Mouse (Mus musculus): ENCODE measurements around the gene Gm10337.

- no peak for TF ChIP-seq CTCF (IDR thresholded peaks at IDR 0.05 in 2 of 3, conservative IDR thresholded peaks at IDR 0.05 in 1 of 3; ENCODE audit: control insufficient read depth in 1 of 3, insufficient read depth in 1 of 3, low read depth in 2 of 3, low read length in 3 of 3, poor library complexity in 1 of 3, severe bottlenecking in 1 of 3)
- TF ChIP-seq MAFK (IDR thresholded peaks at IDR 0.05; ENCODE audit: borderline replicate concordance, low read depth, low read length): no peak
- TF ChIP-seq EP300 (IDR thresholded peaks at IDR 0.05; ENCODE audit: low read depth in 1 of 2, low read length in 2 of 2): no peak
- no peak for TF ChIP-seq USF1 (IDR thresholded peaks at IDR 0.05; ENCODE audit: low read depth, low read length)
Measured at GRCm38 (mm10) chr15:102508336-102508735, 4.8 kb downstream of the Gm10337 start.

All from MEL (cell line).